Mouse (Mus musculus) liver, embryonic 18 days (tissue): ENCODE measurements around the gene Pign. TPM values are rescaled to one million over a fixed set of nuclear protein-coding genes. Genes with fewer than 3 reads are reported as not detected.

Experiments
- polyA plus RNA-seq: library from polyadenylated mRNA; depleted of rRNA; stranded (reverse); fragments of >200 nt; gene quantifications from 2 replicates; pipeline ENCODE4 v1.2.3, GENCODE M21; 2012; rRNA removed

Pign gene
- polyA plus RNA-seq, result 4.8 and 6.2 TPM in 2 replicates

DNA sequence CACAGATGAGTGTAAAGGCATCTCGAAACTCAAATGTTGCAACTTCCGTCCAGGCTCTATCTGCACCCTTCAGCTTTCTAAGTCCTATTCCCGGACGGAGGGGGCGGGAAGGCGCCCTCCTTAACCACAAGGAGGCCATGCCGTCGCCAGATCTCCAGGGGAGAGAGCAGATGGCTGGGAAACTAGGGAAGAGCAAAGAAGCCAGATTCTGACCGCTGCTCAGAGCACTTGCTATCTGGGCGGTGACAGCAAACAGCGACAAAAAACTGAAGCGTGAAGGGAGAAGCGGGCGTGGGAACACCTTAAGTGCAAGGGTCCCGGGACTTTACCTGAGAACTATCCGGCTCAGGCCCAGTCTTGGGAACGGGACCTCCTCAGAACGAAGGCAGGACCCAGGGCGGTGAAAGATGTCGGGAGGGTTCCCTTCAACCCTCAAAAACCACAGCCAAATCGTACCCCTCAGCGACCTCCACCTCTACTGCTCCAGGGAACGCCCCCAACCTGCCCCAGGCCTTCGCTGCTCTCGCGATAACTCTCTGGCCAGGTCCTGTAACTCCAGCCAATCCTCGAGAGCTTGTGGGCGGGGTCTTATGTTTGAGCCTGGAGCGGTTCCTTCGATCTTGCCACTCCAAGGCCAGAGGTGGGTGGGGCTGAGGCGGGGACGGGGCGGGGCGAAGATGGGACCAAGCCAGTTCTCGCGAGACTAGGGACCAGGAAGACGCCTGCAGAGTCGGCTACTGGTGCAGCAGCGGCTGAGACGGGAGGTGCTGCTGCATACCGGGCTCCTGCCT, at the start of gene Pign, which contains the start of gene Relch:
TSS of gene Pign (minus strand) at position 507 of the 791 bp plus-strand sequence.
TSS of gene Relch (plus strand) at position 691 of the 791 bp plus-strand sequence.

Other genes starting within 250 kb of the Pign start
- 8.5 and 8.7 TPM in 2 replicates for gene Relch, start 184 bp upstream of the Pign start, polyA plus RNA-seq
- 0.73 and 0.77 TPM in 2 replicates for gene Tnfrsf11a, start 117.0 kb upstream of the Pign start, polyA plus RNA-seq